Mouse (Mus musculus): ENCODE results near the gene Cttnbp2.
"Not testable (repeated sequence)": the region's sequence is repeated elsewhere in the genome, so short reads cannot be mapped to it uniquely, and the experiment has no call there.

Gene Cttnbp2

GRCm38 (mm10) chr6:18417866-18418454, 96.7 kb downstream of the Cttnbp2 start:
- in situ Hi-C loops (cut with MboI, MseI) = no loop called here

- in situ Hi-C loops (cut with MboI, MseI) = no loop called here
Measured at GRCm38 (mm10) chr6:18415961-18416360, 98.7 kb downstream of the Cttnbp2 start.

- in situ Hi-C loops (cut with MboI, MseI) = no loop called here
Measured at GRCm38 (mm10) chr6:18411505-18412225, 103.0 kb downstream of the Cttnbp2 start.

GRCm38 (mm10) chr6:18408445-18408844, 106.2 kb downstream of the Cttnbp2 start:
- in situ Hi-C loops (cut with MboI, MseI) = no loop called here

GRCm38 (mm10) chr6:18401066-18401674, 113.5 kb downstream of the Cttnbp2 start:
- in situ Hi-C loops (cut with MboI, MseI) = no loop called here

- in situ Hi-C loops (cut with MboI, MseI) = no loop called here
Measured at GRCm38 (mm10) chr6:18381380-18381779, 133.3 kb downstream of the Cttnbp2 start.

- in situ Hi-C loops (cut with MboI, MseI) = no loop called here
Measured at GRCm38 (mm10) chr6:18380300-18381202, 134.1 kb downstream of the Cttnbp2 start.

- in situ Hi-C loops (cut with MboI, MseI) = not testable (repeated sequence)
Measured at GRCm38 (mm10) chr6:18377755-18378154, 136.9 kb downstream of the Cttnbp2 start.

- in situ Hi-C loops (cut with MboI, MseI) = no loop called here
Measured at GRCm38 (mm10) chr6:18374744-18375143, 139.9 kb downstream of the Cttnbp2 start.

GRCm38 (mm10) chr6:18373652-18374051, 141.0 kb downstream of the Cttnbp2 start:
- in situ Hi-C loops (cut with MboI, MseI) = no loop called here

GRCm38 (mm10) chr6:18372447-18373228, 142.0 kb downstream of the Cttnbp2 start:
- in situ Hi-C loops (cut with MboI, MseI) = no loop called here

GRCm38 (mm10) chr6:18369723-18370122, 144.9 kb downstream of the Cttnbp2 start:
- in situ Hi-C loops (cut with MboI, MseI) = no loop called here

GRCm38 (mm10) chr6:18369054-18369453, 145.6 kb downstream of the Cttnbp2 start:
- in situ Hi-C loops (cut with MboI, MseI) = no loop called here

- in situ Hi-C loops (cut with MboI, MseI) = no loop called here
Measured at GRCm38 (mm10) chr6:18362232-18362631, 152.4 kb downstream of the Cttnbp2 start.

GRCm38 (mm10) chr6:18360955-18361354, 153.7 kb downstream of the Cttnbp2 start:
- in situ Hi-C loops (cut with MboI, MseI) = no loop called here

GRCm38 (mm10) chr6:18360154-18360553, 154.5 kb downstream of the Cttnbp2 start:
- in situ Hi-C loops (cut with MboI, MseI) = no loop called here

GRCm38 (mm10) chr6:18349153-18349858, 165.3 kb downstream of the Cttnbp2 start:
- in situ Hi-C loops (cut with MboI, MseI) = no loop called here

- in situ Hi-C loops (cut with MboI, MseI) = no loop called here
Measured at GRCm38 (mm10) chr6:18344272-18344671, 170.4 kb downstream of the Cttnbp2 start.

GRCm38 (mm10) chr6:18338307-18338706, 176.3 kb downstream of the Cttnbp2 start:
- in situ Hi-C loops (cut with MboI, MseI) = no loop called here

GRCm38 (mm10) chr6:18335393-18335792, 179.2 kb downstream of the Cttnbp2 start:
- in situ Hi-C loops (cut with MboI, MseI) = no loop called here

Measured in T-helper 2 cell (primary cell).